Mouse (Mus musculus): Measurements from ENCODE around the gene Phldb3. TPM values are rescaled to one million over a fixed set of nuclear protein-coding genes. Genes with fewer than 3 reads are reported as not detected.

The Phldb3 gene
- 3.2 and 4.3 TPM in 2 replicates for total RNA-seq (2021)
- long read RNA-seq, experiment 1, partial matches to known transcripts = 0 of 1 reads
- long read RNA-seq, experiment 1, other reads (novel, unspliced or antisense) = 0 of 1 reads
- long read RNA-seq, experiment 2 = 0 reads

DNA sequence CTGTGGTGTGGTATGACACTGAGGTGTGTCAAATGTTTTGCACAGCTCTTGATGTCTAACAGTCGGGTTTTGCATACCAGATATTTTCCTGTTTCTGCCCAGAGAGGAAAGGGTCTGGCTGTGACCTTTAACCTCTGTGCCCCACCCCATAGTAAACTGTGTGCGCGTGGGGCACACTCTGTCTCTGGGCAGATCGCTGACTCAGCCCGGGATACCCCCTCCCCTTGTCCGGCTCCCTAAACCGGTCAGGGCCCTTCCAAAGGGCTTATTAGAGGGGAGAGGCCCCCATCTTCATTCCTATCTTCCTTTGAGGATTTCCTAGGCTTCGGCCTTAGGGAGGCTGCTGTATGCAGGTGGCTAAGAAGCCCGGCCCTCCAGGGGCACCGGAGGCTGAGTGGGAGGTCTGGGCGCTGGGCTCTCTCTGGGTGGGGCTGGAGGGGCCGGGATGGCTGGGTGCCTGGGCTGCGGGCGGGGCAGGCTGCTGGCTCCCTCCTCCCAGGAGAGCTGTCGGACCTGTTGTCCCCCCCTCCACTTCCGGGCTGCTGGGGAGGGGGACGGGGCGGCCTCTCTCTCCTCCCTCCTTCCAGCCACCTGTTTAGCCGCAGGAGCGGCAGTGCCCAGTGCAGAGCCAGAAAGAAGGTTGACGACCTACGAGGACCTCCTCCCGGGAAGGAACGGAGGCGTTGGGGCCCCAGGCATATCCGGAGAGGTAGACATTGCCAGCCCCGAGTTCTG lies at the start of gene Phldb3:
Gene Phldb3 (plus strand): TSS at position 620 of the 735 bp plus-strand sequence.
- no peak for DNase-seq

DNA sequence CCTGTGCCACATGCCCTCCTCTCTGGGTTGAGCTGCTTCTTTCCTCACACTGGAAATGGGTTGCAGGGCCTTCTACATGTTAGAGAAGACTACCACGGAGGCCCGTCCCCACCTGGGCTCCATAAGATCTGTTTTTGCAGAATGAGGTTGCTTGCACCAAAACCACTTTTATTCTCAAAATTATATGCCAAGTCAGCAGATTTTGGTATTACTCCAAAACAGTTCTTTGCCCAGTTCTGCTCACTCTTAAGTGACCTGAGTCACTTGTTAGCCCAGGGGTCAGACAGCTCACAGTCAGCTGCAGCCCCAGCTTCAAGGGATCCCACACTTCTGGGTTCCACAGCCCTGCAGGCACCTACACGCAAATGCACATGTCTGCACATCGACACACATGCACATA lies 49.1 kb upstream of the Phldb3 start:
- no peak for DNase-seq

DNA sequence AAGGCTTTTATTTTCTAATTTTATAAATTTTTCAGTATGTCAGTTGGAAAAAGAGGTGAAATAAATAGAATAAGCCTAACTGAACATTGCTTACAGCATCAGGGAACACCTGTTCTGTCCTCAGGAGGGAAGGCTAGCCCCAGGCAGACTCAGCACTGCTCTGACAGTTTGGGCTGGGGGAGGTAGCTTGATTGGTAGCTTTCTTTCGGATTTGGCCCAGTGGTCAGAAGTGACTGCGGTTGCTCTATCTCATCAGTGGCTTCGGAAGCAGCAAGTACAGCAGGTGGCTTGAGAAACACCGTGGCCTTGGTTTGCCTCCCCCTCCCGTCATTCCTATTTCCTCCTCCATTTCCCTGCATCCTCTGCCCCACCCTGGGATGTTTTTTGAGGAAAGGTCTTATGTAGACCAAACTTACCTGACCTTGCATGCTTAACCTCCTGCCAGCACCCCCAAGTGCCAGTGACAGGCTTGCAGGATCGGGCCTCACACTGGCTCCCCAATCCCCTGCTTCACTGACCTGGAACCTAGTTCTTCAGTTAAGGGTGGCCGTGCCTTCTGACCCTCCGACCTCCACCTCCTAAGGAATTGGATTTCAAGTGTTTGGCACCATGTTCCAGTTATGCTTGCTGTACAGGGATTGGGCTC lies 47.2 kb upstream of the Phldb3 start:
- no peak for DNase-seq

DNA sequence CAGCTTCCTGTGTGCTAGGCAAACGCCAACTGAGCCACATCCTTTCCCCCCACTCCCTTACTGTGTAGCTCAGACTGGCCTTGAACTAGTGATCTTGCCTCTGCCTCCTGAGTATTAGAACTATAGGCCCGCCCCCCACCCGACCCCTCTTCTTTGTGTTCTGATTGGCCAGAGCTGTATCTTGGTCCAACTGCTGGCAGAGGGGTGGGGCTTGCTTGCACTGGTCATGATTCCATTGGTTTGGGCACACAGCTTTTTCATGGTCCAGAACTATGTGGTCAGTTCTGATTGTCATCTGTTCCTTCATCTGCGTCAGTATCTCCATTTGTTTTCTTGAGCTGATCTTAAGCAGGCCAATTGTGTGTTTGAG lies 46.7 kb upstream of the Phldb3 start:
- no peak for DNase-seq

DNA sequence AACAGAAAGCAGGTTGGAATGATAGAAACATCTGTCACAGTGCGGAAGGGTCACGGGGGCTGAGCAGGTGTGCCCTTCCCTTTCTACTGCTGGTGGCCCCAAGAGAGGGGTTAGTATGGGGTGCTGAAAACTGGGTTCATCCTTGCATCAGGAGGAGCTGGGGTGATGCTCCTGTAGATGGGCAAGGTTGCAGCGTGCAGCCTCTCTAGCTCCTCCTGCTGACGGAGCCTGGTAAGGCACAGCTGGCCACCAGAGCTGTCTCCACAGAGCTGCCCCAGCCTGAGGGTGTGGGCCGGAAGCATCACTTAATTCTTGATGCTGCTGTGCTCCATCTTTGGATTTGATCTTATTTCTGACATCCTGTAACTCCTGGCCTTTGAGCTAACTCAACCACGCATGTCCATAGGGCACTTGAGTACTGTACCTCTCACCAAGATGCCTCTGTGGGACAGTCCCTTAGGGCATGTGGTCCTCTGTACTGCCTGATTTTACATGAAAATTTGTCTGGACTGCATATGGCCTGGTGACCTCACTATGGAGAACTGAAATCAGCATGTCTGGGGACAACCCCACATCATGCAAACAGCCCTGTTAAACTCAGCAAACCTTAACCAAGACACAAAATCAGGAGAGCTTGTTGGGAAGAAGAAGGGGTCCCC lies 45.8 kb upstream of the Phldb3 start:
- peak; percentile 86 for DNase-seq

DNA sequence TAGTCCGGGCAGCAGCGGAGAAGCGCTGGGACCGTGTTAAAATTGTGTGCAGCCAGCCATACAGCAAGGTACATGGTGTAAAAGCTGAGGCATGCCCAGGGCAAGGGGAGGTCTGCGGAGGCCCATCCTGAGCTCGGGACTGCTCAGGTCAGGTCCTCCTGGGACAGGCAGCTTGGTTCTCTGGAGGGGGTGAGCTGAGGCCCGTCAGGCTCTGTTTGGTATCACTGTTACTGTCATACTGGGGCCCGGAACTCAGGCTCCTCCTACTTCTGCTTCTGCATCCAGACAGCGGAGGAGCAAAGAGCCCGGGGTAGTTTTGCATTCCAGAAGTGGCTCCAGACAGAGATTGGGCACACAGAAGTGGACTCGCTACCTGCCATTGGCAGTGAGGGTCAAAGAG lies 44.9 kb upstream of the Phldb3 start:
- DNase-seq = no peak

DNA sequence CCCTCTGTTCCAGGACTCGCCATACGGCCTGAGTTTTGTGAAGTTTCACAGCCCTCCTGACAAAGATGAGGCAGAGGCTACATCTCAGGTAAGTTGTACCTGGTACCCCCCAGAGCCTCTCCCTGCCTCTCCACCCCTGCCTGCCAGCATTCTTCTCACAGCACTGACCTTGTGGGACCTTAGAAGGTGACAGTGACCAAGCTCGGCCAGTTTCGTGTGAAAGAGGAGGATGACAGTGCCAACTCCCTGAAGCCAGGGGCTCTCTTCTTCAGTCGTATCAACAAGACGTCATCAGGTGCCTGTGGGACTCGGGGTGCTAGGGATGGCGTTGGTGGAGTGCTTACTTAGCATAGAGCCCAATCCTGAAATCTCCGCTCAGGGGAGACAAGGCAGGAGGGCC lies 44.4 kb upstream of the Phldb3 start:
- no peak for DNase-seq

DNA sequence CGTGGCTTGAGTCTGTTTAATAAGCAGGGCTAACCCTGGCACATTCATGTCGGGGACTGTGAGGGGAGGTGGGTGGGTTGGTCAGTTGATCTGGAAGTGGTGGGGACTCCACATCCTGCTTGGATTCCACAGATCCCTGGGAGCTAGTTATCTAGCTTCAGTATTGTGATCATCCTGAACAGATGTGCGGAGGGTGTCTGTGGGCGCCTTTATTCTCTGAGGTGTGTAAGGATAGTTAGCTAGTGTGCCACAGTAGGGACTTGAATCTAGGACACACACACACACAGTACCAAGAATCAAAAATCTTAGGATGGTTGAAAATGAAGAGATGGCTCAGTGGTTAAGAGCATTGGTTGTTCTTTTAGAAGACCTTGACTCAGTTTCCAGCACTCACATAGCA lies 42.1 kb upstream of the Phldb3 start:
- DNase-seq = no peak

DNA sequence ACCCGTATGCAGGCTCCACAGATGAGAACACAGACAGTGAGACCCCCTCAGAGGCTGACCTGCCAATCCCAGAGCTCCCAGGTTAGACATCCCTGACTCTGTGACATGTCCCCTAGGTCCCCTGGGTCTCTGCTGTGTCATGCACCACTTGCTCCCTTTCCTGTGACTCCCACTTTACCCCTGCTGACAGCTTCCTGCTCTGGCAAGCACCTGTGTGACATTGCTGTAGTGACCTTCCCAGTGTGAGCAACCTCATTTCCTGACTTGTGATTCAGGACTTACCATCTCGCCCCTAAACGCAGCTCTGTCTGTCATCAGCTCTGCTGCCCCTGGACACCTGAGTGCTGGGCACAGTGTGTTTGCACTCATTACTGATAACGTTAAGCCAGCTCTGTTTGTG lies 39.5 kb upstream of the Phldb3 start:
- no peak for DNase-seq

DNA sequence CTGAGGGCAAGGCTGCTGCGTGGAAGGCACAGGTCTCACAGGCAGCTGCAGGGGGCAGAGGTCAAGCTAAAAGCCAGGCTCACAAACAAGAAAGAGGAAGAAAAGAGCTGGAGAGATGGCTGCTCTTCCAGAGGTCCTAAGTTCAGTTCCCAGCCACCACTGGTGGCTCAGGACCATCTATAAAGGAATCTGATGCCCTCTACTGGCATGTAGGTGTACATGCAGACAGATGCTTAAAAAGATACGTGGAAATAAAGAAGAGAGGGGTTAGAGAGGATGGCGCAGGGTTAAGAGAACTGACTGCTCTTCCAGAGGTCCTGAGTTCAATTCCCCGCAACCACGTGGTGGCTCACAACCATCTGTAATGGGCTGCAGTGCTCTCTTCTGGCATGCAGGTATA lies 38.1 kb upstream of the Phldb3 start:
- DNase-seq = no peak

DNA sequence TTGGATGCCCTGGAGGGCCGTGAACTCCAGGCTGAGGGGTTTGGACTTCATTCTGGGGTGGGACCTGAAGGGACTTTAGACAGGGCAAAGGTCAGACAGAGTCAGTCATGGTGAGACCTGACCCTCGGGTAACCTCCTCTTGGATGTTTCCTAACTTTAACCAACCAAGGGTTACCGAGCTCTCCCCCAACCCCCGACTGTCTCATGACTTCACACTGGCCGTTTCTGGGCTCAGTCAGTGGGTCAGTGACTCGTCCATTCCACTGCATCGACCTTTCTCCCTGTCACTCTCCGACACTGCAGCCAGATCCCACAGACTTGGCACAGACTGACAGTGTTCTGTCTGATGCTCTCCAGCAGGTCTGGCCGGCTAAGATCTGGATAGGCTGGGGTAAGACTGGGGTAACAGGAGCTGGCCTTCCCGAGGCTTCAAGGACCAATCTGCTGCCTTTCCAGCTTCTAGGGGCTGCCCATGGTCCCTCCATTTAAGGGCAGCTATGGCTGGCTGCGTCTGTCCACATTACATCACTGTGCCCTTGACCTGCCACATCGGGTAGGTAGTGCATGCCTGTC lies 36.3 kb upstream of the Phldb3 start:
- DNase-seq = peak; percentile 40

DNA sequence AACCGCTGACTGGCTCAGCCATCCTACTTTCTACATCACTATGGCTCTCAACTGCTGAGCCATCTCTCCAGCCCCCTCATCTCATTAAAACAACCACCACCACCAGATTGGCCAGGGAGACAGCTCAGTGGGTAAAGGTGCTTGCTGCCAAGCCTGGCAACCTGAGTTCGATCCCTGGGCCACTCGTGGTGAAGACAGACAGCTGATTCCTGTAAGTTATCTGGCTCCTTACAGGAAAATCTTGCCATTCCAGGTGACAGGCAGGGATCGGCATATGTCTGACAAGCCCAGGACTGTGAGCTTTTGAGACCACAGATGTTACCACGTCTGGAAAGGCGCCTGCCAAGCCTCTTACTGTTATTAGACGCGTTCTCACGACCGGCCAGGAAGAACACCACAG lies 32.8 kb upstream of the Phldb3 start:
- DNase-seq = no peak

DNA sequence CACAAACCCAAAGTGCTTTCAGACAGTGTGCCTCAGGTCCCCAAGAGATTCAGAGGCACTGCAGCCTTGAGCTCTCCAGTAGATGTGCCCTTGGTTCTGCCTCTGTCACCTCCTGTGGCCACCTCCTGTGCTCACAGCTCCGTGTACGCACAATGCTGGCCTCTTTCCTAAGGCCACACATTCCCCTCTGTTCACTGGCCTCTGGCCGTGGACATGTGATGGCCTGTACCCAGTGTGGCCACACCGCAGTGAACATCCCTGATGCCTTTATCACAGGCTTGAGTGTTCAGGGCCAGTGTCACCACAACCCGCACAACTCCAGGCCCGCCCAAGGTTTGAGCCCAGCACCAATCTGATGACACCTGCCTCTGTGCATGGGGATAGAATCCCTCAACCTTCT lies 25.7 kb upstream of the Phldb3 start:
- peak; percentile 53 for DNase-seq

DNA sequence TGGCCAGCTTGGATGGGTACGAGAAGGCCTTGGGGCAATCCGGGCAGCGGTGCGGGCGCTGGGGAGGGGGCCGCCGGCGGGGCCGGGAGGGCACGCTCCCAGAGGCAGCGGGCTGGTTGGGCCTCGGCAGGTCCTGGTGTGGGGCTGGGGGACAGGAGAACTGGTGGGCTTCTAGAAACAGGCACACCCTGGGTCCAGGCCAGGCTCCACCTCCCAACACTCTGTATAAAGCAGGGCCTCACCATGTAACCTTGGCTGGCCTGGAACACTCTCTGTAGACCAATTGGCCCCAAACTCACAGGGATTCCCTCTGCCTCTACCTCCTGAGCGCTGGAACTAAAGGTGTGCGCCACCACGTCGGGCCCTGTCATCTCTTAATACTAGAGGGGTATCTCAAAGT lies 24.6 kb upstream of the Phldb3 start:
- DNase-seq = no peak

DNA sequence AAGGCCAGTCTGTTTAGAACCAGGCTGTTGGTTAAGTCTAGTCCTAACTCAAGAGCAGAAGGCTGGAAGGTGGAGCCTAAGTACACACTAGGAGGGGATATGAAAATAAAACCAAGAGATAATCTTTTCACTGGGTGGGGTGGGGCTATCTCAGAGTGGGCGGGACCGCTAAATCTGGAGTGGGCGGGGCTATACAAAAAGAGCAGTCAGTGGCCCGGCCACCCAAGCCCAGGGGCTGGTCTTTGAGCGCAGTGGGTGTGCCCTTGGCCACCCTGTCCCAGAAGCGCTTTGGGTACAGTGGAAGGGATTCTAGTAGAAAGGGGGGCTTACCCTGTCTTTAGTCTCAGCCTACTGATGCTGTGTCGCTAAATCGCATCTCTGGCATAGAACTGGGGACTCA lies 23.7 kb upstream of the Phldb3 start:
- DNase-seq = no peak

DNA sequence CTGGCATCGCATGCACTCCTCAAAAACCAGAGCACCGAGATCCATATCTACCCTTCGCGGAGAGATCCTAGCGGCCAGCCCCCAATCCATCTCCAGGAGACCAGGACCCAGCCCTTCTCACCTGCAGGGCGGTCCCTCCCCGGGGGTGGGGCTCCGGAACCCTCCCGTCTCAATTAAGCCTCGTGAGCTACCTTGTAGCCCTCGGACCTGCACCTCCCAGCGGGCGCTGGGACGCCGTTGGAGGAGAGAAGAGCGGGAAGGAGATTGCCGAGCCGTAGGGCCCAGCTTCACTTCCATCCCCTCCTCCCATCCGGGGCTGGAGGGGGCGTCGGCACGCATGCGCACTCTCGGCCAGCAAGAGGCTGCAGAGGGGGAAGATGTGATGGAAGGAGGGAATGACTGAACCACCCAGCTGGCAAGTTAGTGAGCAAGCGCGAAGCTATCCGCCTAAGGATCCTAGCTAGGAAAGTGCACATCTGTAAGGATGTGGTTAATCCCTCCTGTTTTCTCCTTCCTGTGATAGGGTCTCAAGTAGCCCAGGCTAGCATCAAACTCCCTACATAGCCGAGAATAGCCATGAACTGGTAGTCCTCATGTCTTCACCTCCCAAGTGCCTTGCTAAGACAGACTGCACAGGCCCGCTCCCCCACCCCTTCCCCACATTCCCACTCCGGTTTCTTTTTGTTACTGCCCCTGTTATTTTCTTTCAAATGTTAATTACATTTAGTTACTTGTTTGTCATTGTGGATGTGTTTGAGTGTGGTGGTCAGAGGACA lies 23.0 kb upstream of the Phldb3 start, which contains the start of the genes Ethe1 and Zfp575:
Gene Ethe1 (plus strand): TSS at position 214 of the 776 bp plus-strand sequence.
Gene Zfp575 (minus strand): TSS at position 312 of the 776 bp plus-strand sequence.
- DNase-seq = peak; percentile 60

DNA sequence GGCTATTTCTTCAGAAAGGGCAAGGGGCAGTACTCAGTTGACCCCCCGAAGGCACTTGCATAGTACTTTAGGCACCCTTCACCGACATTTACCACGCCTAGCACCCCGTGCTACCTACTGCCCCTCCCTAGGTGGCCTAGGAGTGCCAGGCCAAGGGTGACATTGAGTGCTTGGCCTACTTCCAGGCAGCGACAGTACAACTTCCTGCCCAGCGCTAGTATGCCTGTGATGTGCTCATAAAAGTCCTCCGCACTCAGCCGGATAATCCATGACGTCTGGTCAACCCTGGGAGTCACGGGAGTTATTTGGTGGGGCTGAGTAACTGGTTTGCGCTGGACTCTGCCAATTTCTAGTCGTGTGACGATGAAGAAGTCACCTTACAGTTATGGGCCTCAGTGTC lies 22.2 kb upstream of the Phldb3 start:
- peak; percentile 83 for DNase-seq

DNA sequence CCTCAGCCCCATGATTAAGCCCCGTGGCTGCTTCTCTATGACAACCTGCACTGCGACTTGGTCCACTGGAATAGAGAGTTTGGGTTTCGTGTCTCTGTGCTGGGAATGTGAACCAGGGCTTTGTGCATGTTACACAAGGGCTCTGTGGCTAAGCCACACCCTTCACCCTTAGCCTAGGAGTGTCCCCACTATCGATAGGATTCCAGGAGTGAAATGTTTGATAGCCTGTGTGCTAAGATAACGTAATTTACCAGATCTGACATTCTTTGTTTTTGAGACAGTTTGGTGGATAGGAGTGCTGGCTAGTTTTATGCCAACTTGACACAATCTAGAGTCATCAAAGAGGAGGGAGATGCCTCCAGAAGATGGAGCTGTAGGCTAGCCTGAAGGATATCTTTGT lies 18.8 kb upstream of the Phldb3 start:
- DNase-seq = no peak

DNA sequence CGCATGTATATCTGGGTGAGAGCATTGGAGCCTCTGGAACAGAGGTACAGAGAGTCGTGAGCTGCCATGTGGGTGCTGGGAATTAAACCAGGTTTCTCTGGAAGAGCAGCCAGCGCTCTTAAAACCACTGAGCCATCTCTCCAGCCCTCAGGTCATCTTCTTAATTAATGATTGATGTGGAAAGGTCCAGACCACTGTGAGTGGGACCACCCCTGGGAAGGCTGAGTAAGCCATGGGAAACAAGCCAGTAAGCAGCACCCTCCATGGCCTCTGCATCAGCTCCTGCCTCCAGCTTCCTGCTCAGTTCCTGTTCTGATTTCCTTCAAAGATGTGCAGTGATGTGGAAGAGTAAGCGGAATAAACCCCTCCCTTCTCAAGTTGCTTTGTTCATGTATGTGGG lies 18.4 kb upstream of the Phldb3 start:
- DNase-seq = no peak

DNA sequence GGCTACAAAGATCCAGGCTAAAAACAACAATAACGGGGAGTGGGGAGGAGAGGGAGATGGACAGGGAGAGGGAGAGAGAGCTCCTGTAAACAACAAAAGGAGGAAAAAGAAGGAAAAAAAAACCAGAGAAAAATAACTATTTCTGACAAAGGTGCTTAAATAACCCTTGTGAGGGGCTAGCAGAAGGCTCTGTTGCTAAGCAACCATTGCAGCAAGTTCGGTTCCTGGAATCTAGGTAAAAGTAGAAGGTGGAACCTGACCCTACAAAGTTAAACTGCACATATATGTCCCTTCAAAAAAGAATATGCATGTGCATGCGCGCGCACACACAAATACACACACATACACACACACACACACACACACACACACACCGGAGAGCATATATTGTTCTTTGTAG lies 17.8 kb upstream of the Phldb3 start:
- no peak for DNase-seq

DNA sequence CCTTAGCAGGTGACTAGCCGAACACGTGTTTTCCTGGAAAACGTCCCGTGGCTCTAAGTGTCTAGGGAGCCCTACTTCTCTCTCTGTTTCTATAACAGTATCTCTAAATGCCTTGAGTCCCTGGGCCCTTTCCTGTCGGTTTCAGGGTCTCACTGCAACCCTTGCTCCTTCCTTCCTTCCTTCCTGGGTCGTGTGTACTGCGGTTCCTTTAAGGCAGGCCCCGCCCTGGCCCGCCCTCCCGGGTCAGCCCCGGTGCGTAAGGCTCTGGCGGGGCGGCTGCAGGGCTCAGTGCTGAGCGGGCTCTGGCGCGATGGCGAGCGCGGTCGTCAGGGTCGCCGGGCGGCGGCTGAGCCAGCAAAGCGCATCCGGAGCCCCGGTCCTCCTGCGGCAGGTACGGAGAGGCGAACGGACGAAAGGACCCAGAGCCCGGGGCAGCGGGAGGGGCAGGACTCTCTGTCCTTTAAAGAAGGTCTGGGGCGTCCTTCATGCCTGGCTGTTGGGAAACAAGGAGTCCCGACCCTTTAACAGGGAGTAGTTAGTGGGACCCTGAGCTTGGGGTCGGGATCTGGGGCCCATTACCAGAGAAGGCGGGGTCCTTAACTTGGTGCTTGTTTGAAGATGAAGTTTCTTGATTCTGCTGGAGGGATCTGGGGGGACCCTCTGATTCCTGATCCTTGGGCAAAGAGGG lies 16.8 kb upstream of the Phldb3 start:
- DNase-seq = peak; percentile 87
